Mouse (Mus musculus) liver, embryonic 16.5 days (tissue): ENCODE results near the gene Flad1. TPM values are rescaled to one million over a fixed set of nuclear protein-coding genes. Genes with fewer than 3 reads are reported as not detected.

ENCODE experiments used
- ATAC-seq: fragments of 200-750 bp; cut with Nextera tagmentation; 2 replicates; pipeline ENCODE4 v1.8.0; 2017; ENCODE audit warnings: low read depth, mild to moderate bottlenecking, moderate number of reproducible peaks, moderate library complexity
- H3K27ac ChIP-seq: fragments of 300-500 bp; sonication (generic); 2 replicates; pipeline ENCODE4 v1.5.1; 2014; ENCODE audit warnings: mild to moderate bottlenecking, low read length
- H3K27me3 ChIP-seq: fragments of 300-500 bp; sonication (generic); 2 replicates; pipeline ENCODE4 v1.6.1; 2014; ENCODE audit warnings: low read depth, low read length, mixed read lengths; ENCODE audit not compliant: control insufficient read depth, insufficient read depth
- H3K36me3 ChIP-seq: fragments of 300-500 bp; sonication (generic); 2 replicates; pipeline ENCODE4 v1.6.1; 2014; ENCODE audit warnings: mild to moderate bottlenecking; ENCODE audit not compliant: control insufficient read depth, insufficient read depth
- H3K4me1 ChIP-seq: fragments of 300-500 bp; sonication (generic); 2 replicates; pipeline ENCODE4 v1.6.1; 2014; ENCODE audit warnings: low read depth, low read length, mixed read lengths; ENCODE audit not compliant: control insufficient read depth
- H3K4me2 ChIP-seq: fragments of 300-500 bp; sonication (generic); 2 replicates; pipeline ENCODE4 v1.6.1; 2014; ENCODE audit warnings: low read depth, low read length, mixed read lengths
- H3K4me3 ChIP-seq: fragments of 300-500 bp; sonication (generic); 2 replicates; pipeline ENCODE4 v1.5.1; 2014; ENCODE audit warnings: low read depth, mild to moderate bottlenecking, low read length
- H3K9ac ChIP-seq: fragments of 300-500 bp; sonication (generic); 2 replicates; pipeline ENCODE4 v1.6.1; 2014; ENCODE audit warnings: low read depth, low read length
- H3K9me3 ChIP-seq: fragments of 300-500 bp; sonication (generic); replicated peaks from 2 replicates; pipeline ENCODE4 v1.6.1; 2016; ENCODE audit warnings: low read length; ENCODE audit not compliant: control insufficient read depth
- WGBS: fragments of 180-500 bp; shearing (Covaris S2); extraction: QIAGEN DNeasy Blood & Tissue Kit; methylation state at CpG from one replicate; pipeline ENCODE4 v1.1.7; 2014; ENCODE audit not compliant: insufficient replicate concordance; 5-methylcytosine and 5-hydroxymethylcytosine counted together
- polyA plus RNA-seq: library from polyadenylated mRNA; unstranded; fragments of >200 nt; fragmentation: Nextera tagmentation; extraction: Ambion mirVana; gene quantifications from 2 replicates; pipeline ENCODE4 v1.2.1, GENCODE M21; 2015

Gene Flad1
- polyA plus RNA-seq, 1 experiment from 2014 or later: 14.9 TPM

GRCm38 (mm10) chr3:89388901-89389740, 22.5 kb downstream of the Flad1 start:
- no peak for ATAC-seq
- Histone ChIP-seq H3K36me3 (no peaks in the 10 kb centered on the region), H3K9me3 (no peaks in the 10 kb centered on the region), H3K9ac (no peak overlapping the region), H3K4me2 (peak overlapping the region; percentile 99), H3K27ac (peak overlapping the region; percentile 50), H3K4me1 (peaks cover 39% of the 10 kb centered on the region), H3K4me3 (no peak overlapping the region), H3K27me3 (peaks cover 22% of the 10 kb centered on the region)
- 31% methylated on average over 5 of the region's 6 CpGs for WGBS

GRCm38 (mm10) chr3:89388134-89388881, 23.4 kb downstream of the Flad1 start:
- no peaks in the 10 kb centered on the region for H3K9me3 ChIP-seq
- no peaks in the 10 kb centered on the region for H3K36me3 ChIP-seq
- H3K9ac ChIP-seq: no peak overlapping the region
- H3K4me2 ChIP-seq: peak overlapping the region; percentile 19
- peaks cover 22% of the 10 kb centered on the region for H3K27me3 ChIP-seq
- WGBS: 37% methylated on average over 11 of the region's 11 CpGs
- peak; percentile 3; the same call in 1 of the 2 replicates for ATAC-seq
- peak overlapping the region; percentile 43; the same call in 1 of the 2 replicates for H3K4me3 ChIP-seq
- H3K27ac ChIP-seq: peak overlapping the region; percentile 56
- H3K4me1 ChIP-seq: peaks cover 33% of the 10 kb centered on the region

DNA sequence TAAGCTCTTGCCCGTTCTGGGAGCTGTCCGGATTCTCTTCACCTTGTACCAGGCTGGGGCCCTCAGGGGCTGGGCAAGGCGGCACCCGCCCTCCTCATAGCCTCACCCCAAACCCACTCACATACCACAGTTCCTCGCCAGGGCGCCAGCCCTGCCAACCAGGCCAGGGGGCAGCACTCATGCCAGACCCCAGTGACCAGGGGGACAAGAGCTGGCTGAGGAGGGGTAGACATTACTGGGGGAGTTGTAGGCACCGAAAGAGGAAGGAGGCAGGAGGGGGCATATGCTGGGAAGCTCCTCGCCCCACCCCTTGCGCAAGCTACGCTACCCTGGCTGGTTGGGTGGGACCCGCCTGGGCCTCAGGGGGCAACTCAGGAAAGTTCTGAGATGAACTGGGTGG, 24.0 kb downstream of the Flad1 start:
- ATAC-seq: no peak
- Histone ChIP-seq H3K9me3 (no peaks in the 10 kb centered on the region), H3K9ac (peak overlapping the region; percentile 20; the same call in 1 of the 2 replicates), H3K27me3 (peaks cover 18% of the 10 kb centered on the region), H3K27ac (peak overlapping the region; percentile 56), H3K4me2 (0 out of 2 replicates have a peak overlapping the region, but pooled peaks have one; percentile 3), H3K36me3 (no peaks in the 10 kb centered on the region), H3K4me1 (peaks cover 33% of the 10 kb centered on the region), H3K4me3 (peak overlapping the region; percentile 43)
- 53% methylated on average over 11 of the region's 11 CpGs for WGBS

DNA sequence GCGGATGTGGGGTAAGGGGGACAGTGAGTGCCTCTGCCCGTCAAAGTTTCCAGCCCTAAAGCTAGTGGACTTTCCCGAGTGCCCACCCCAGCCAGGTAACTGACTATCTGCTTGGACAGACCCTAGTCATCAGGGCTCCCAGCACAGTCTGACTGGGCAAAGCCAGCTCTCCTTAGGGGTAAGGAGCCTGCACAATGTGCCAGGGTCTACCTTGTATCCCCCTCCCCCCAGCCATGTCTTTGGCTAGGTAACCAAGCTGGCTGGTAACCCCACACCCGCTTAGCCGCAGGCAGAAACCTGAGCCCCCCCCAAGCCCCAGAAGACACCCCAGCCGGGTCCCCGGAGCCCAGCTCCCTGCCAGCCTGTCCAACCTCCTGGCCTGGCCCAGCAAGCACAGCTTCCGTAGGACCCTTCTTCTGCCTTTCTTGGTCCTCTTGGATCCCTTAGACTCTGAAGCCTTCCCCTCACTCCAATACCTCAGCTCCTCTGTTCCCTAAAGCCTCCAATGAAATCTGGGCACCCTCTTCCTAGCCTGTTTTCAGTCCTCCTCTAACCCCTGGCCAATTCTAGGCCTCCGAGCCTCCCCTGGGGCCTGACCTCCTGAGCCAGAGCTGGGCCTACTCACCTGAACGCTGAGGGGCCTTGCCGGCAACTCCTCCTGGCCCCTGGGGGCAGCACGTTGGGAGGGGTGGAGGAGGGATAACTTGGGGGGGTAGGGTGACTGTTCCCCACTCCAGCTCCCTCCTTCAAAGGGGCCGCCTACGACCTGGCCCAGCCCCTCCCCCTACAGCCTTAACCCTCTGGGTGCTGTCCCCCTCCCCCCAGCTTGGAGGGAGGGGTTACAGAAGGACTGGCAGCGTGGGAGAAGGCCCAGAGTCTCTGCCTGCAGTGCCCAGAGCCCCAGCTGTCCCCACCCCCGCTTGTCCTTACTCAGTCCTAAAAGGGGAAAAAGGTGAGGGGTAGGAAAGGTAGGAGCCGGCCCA, 24.9 kb downstream of the Flad1 start:
- no peak for ATAC-seq
- H3K27ac ChIP-seq: peak overlapping the region; percentile 56
- no peaks in the 10 kb centered on the region for H3K9me3 ChIP-seq
- H3K36me3 ChIP-seq: no peaks in the 10 kb centered on the region
- H3K9ac ChIP-seq: peak overlapping the region; percentile 16; the same call in 1 of the 2 replicates
- peak overlapping the region; percentile 16 for H3K4me2 ChIP-seq
- H3K4me3 ChIP-seq: peak overlapping the region; percentile 43
- peaks cover 9% of the 10 kb centered on the region for H3K27me3 ChIP-seq
- WGBS: 54% methylated on average over 17 of the region's 17 CpGs
- H3K4me1 ChIP-seq: peaks cover 33% of the 10 kb centered on the region

GRCm38 (mm10) chr3:89385451-89385850, 26.2 kb downstream of the Flad1 start:
- peaks cover 25% of the 10 kb centered on the region for H3K4me1 ChIP-seq

GRCm38 (mm10) chr3:89384331-89385076, 27.2 kb downstream of the Flad1 start:
- H3K9ac ChIP-seq: no peak overlapping the region

More at GRCm38 (mm10) chr3:89385451-89385850, 26.2 kb downstream of the Flad1 start:
- peak overlapping the region; percentile 43 for H3K4me3 ChIP-seq
- H3K9me3 ChIP-seq: no peaks in the 10 kb centered on the region
- H3K9ac ChIP-seq: peak overlapping the region; percentile 10; the same call in 1 of the 2 replicates
- H3K27ac ChIP-seq: peak overlapping the region; percentile 16; the same call in 1 of the 2 replicates
- no peaks in the 10 kb centered on the region for H3K36me3 ChIP-seq
- WGBS: 17% methylated on average over 10 of the region's 11 CpGs
- no peak for ATAC-seq
- peak overlapping the region; percentile 24 for H3K4me2 ChIP-seq
- no peaks in the 10 kb centered on the region for H3K27me3 ChIP-seq

GRCm38 (mm10) chr3:89383651-89384255, 27.9 kb downstream of the Flad1 start:
- no peak overlapping the region for H3K9ac ChIP-seq
- H3K9me3 ChIP-seq: no peaks in the 10 kb centered on the region
- ATAC-seq: no peak
- H3K27me3 ChIP-seq: no peaks in the 10 kb centered on the region
- WGBS: 59% methylated on average over 5 of the region's 5 CpGs
- no peak overlapping the region for H3K4me2 ChIP-seq
- no peak overlapping the region for H3K4me3 ChIP-seq
- H3K36me3 ChIP-seq: no peaks in the 10 kb centered on the region
- peaks cover 20% of the 10 kb centered on the region for H3K4me1 ChIP-seq
- no peak overlapping the region for H3K27ac ChIP-seq

More at GRCm38 (mm10) chr3:89384331-89385076, 27.2 kb downstream of the Flad1 start:
- Histone ChIP-seq H3K4me3 (0 out of 2 replicates have a peak overlapping the region, but pooled peaks have one; percentile 43), H3K9me3 (no peaks in the 10 kb centered on the region), H3K36me3 (no peaks in the 10 kb centered on the region), H3K27me3 (no peaks in the 10 kb centered on the region), H3K27ac (no peak overlapping the region), H3K4me1 (peaks cover 18% of the 10 kb centered on the region), H3K4me2 (peak overlapping the region; percentile 26; the same call in 1 of the 2 replicates)
- WGBS: 69% methylated on average over 12 of the region's 12 CpGs
- ATAC-seq: no peak
